Mouse (Mus musculus) small intestine, adult 2 months (tissue): ENCODE measurements around the gene Ugt2b5. TPM values are rescaled to one million over a fixed set of nuclear protein-coding genes. Genes with fewer than 3 reads are reported as not detected.
"Not testable (repeated sequence)": the region's sequence is repeated elsewhere in the genome, so short reads cannot be mapped to it uniquely, and the experiment has no call there.

ENCODE experiments used
- H3K27ac ChIP-seq: fragments of 200-500 bp; 2 replicates; pipeline ENCODE4 v1.5.1; 2012; ENCODE audit warnings: low read depth, low read length, control low read depth, inconsistent platforms; ENCODE audit not compliant: insufficient read depth
- H3K27me3 ChIP-seq: fragments of 200-500 bp; 2 replicates; pipeline ENCODE4 v1.6.1; 2012; ENCODE audit warnings: mild to moderate bottlenecking, moderate library complexity, low read length, inconsistent platforms; ENCODE audit not compliant: control insufficient read depth, insufficient read depth
- H3K36me3 ChIP-seq: fragments of 200-500 bp; 2 replicates; pipeline ENCODE4 v1.6.1; 2012; ENCODE audit warnings: mild to moderate bottlenecking, low read length, control low read depth, inconsistent platforms; ENCODE audit not compliant: control insufficient read depth, insufficient read depth
- H3K4me1 ChIP-seq: fragments of 200-500 bp; 2 replicates; pipeline ENCODE4 v1.6.1; 2012; ENCODE audit warnings: low read length, inconsistent platforms, mixed read lengths; ENCODE audit not compliant: control insufficient read depth, insufficient read depth, insufficient read length
- H3K4me3 ChIP-seq: fragments of 200-500 bp; 2 replicates; pipeline ENCODE4 v1.5.1; 2012; ENCODE audit warnings: low read depth, mild to moderate bottlenecking, control low read depth, inconsistent platforms, low read length, moderate library complexity
- CTCF ChIP-seq: fragments of 200-500 bp; IDR thresholded peaks from 2 replicates; pipeline ENCODE4 v1.5.1; 2012; ENCODE audit warnings: low read depth, mild to moderate bottlenecking, control low read depth, inconsistent platforms, low read length, moderate library complexity, mixed read lengths; ENCODE audit not compliant: insufficient replicate concordance, insufficient read length; ENCODE audit errors: extremely low read depth
- POLR2A ChIP-seq: fragments of 200-500 bp; IDR thresholded peaks from 2 replicates; pipeline ENCODE4 v1.6.1; 2012; ENCODE audit warnings: low read depth, mild to moderate bottlenecking, control low read depth, inconsistent platforms, low read length, moderate library complexity
- WGBS: fragments of 180-500 bp; shearing (Covaris S2); methylation state at CpG from one replicate; pipeline ENCODE4 v1.1.7; 2018; 5-methylcytosine and 5-hydroxymethylcytosine counted together
- polyA plus RNA-seq: library from polyadenylated mRNA; depleted of rRNA; stranded (reverse); fragments of >200 nt; gene quantifications from 2 replicates; pipeline ENCODE4 v1.2.3, GENCODE M21; 2012; rRNA removed

Gene Ugt2b5
- 1.4 and 3.9 TPM in 2 replicates for polyA plus RNA-seq

- H3K4me1 ChIP-seq, H3K27ac ChIP-seq, H3K36me3 ChIP-seq, H3K27me3 ChIP-seq, H3K4me3 ChIP-seq: not testable (repeated sequence)
- 38% methylated on average over 2 of the region's 2 CpGs for WGBS
These were observed at the start of gene Ugt2b5 for GRCm38 (mm10) chr5:87140196-87140595. Ugt2b5 (minus strand) TSS chr5:87140318.

- H3K27ac ChIP-seq, H3K36me3 ChIP-seq, H3K4me3 ChIP-seq, H3K27me3 ChIP-seq, H3K4me1 ChIP-seq: not testable (repeated sequence)
- WGBS: 48% methylated on average over 2 of the region's 2 CpGs
These were observed 35.7 kb upstream of the Ugt2b5 start for GRCm38 (mm10) chr5:87175780-87176179.

DNA sequence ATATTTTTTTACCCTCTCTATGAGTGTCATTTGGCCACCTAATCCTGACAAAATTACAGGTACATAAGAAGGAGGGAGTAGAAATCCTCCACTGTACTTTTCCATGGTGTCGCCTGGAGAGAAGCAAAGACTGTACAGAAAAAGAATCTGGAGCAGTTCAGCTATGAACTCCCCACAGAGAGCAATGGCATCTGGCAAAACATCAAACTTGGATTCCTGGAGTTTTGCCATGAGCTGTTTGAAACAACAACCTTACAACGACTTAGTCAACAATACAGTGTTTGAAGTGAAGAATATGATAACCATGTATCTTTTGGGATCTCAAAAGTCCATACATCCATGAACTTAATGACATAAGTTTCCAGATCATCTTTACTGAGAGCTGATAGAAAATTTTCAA is 34.6 kb upstream of the Ugt2b5 start:
- H3K36me3 ChIP-seq: no peaks in the 10 kb centered on the region
- H3K4me1 ChIP-seq: no peaks in the 10 kb centered on the region
- H3K4me3 ChIP-seq: no peak overlapping the region
- 46% methylated on average over 2 of the region's 2 CpGs for WGBS
- H3K27ac ChIP-seq: no peak overlapping the region
- no peaks in the 10 kb centered on the region for H3K27me3 ChIP-seq
- TF ChIP-seq POLR2A: no peak
- TF ChIP-seq CTCF: no peak

DNA sequence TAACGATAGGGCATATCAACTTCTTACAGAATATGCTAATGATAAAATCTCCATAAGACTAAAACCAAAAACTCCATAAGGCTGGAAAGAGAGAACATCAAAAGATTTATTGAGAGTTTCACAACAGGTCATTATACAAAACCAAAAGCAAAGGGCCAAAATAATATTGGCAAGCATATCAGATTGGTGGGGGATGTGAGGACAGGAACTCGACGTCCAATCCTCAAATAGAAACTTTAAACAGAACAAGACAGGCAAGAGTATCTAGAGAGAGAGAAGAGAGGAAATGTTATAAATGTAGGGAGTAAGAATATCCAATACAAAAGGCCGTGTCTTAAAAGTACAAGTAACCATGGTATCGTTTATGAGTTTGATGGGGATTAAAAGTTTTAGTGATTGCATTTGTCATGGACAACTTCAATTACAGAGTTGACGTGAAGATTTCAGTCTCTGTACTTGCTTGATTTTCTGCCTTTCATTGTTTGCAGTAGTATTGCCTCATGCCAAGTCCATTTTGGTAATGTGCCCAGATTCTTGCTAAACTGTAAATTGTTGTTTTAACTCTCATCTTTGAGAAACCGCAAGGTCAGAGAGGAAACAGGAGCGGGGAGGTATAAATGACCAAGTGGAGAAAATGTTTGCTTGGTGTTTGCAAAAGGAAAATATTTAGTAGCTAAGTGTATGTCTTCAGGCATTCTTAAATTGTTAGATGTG is 7.8 kb upstream of the Ugt2b5 start:
- no peaks in the 10 kb centered on the region for H3K27me3 ChIP-seq
- WGBS: 72% methylated on average over 8 of the region's 8 CpGs
- TF ChIP-seq CTCF (no peak), POLR2A (no peak)

DNA sequence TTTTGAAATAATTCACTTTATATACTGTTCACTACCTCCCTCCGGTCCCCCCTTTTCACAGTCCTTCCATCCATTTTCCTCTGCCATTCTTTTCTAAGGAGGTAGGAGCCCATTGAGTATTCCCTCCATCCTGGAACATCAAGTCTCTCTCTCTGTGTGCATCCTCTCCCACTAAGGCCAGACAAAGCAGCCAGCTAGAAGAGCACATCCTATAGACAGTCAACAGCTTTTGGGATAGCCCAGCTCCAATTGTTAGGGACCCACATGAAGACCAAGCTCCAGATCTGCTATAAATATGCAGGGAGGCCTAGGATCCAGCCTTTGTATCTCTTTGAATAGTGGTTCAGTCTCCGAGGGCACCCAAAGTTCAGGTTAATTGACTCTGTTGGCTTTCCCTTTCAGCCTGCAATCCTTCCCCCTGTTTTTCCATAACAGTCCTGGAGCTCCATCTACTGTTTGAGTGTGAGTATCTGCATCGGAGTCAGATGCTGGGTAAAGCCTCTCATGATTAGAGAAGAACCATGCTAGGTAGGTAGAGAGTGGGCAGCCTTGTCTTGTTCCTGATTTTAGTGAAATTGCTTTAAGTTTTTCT is 2.8 kb upstream of the Ugt2b5 start:
- H3K36me3 ChIP-seq: no peaks in the 10 kb centered on the region
- WGBS: 35% methylated on average over 3 of the region's 3 CpGs
- H3K4me3 ChIP-seq: no peak overlapping the region
- TF ChIP-seq POLR2A: no peak
- no peak for TF ChIP-seq CTCF
- peaks cover 2% of the 10 kb centered on the region; the same call in 1 of the 2 replicates for H3K4me1 ChIP-seq
- no peaks in the 10 kb centered on the region for H3K27me3 ChIP-seq
- no peak overlapping the region for H3K27ac ChIP-seq

More for the DNA sequence above, 7.8 kb upstream of the Ugt2b5 start:
- Histone ChIP-seq H3K36me3 (no peaks in the 10 kb centered on the region), H3K27ac (no peak overlapping the region), H3K4me1 (peaks cover 2% of the 10 kb centered on the region; the same call in 1 of the 2 replicates), H3K4me3 (no peak overlapping the region)

GRCm38 (mm10) chr5:87103697-87104096 is 36.4 kb downstream of the Ugt2b5 start:
- H3K4me1 ChIP-seq, H3K36me3 ChIP-seq, H3K27ac ChIP-seq, H3K27me3 ChIP-seq, H3K4me3 ChIP-seq: not testable (repeated sequence)
- WGBS: 24% methylated on average over 1 of the region's 1 CpGs

GRCm38 (mm10) chr5:87092346-87093027 is 47.6 kb downstream of the Ugt2b5 start, which contains the start of gene Ugt2b36:
Ugt2b36 (minus strand) TSS chr5:87092555.
- H3K4me3 ChIP-seq: no peak within 1 kb of the TSS
- peaks cover 5% of the 10 kb centered on the region; the same call in 1 of the 2 replicates for H3K4me1 ChIP-seq
- no peak for TF ChIP-seq CTCF
- no peak for TF ChIP-seq POLR2A
- 32% methylated on average over 1 of the region's 1 CpGs for WGBS
- peak within 1 kb of the TSS; percentile 86 for H3K27ac ChIP-seq
- H3K27me3 ChIP-seq: no peaks in the 10 kb centered on the region
- no peaks in the 10 kb centered on the region for H3K36me3 ChIP-seq
